Mouse (Mus musculus): ENCODE data around the gene Olfr734. TPM values are rescaled to one million over a fixed set of nuclear protein-coding genes. Genes with fewer than 3 reads are reported as not detected.

Gene Olfr734
- polyA plus RNA-seq, 1 experiment = not detected

- no peak for DNase-seq
- no peak within 1 kb of the TSS for H3K27ac ChIP-seq (ENCODE audit: insufficient read depth, low read depth, low read length)
- no peaks in the 10 kb centered on the region for H3K36me3 ChIP-seq (ENCODE audit: control insufficient read depth, insufficient read depth, low read length)
- TF ChIP-seq CTCF (conservative IDR thresholded peaks at IDR 0.05; ENCODE audit: insufficient read depth, insufficient read length, low read depth, low read length) = no peak
- TF ChIP-seq POLR2A (IDR thresholded peaks at IDR 0.05; ENCODE audit: low read depth, low read length) = no peak
- H3K4me1 ChIP-seq (ENCODE audit: control insufficient read depth, insufficient read depth, low read length) = no peaks in the 10 kb centered on the region
- H3K27me3 ChIP-seq (replicated peaks; ENCODE audit: control insufficient read depth, insufficient read depth, low read length) = no peaks in the 10 kb centered on the region
- H3K4me3 ChIP-seq (ENCODE audit: insufficient read depth, low read depth, low read length) = no peak within 1 kb of the TSS
Measured at GRCm38 (mm10) chr14:50301422-50301821, 25.1 kb downstream of the Olfr734 start, which contains the start of gene Olfr733. Olfr733 (minus strand) TSS chr14:50301522.

GRCm38 (mm10) chr14:50284106-50284505 lies 42.5 kb downstream of the Olfr734 start, which contains the start of gene Olfr732:
Olfr732 (minus strand) TSS chr14:50284206.
- no peak within 1 kb of the TSS for H3K4me3 ChIP-seq (ENCODE audit: insufficient read depth, low read depth, low read length)
- H3K27ac ChIP-seq (ENCODE audit: insufficient read depth, low read depth, low read length) = no peak within 1 kb of the TSS
- no peaks in the 10 kb centered on the region for H3K4me1 ChIP-seq (ENCODE audit: control insufficient read depth, insufficient read depth, low read length)
- no peaks in the 10 kb centered on the region for H3K27me3 ChIP-seq (replicated peaks; ENCODE audit: control insufficient read depth, insufficient read depth, low read length)
- TF ChIP-seq POLR2A (IDR thresholded peaks at IDR 0.05; ENCODE audit: low read depth, low read length) (no peak), CTCF (conservative IDR thresholded peaks at IDR 0.05; ENCODE audit: insufficient read depth, insufficient read length, low read depth, low read length) (no peak)
- no peak for DNase-seq
- H3K36me3 ChIP-seq (ENCODE audit: control insufficient read depth, insufficient read depth, low read length) = no peaks in the 10 kb centered on the region
- WGBS = 94% methylated on average over 1 of the region's 1 CpGs

Other genes with a start within 250 kb of the Olfr734 start
- not detected in 2 replicates for gene Olfr726, start 235.8 kb downstream of the Olfr734 start, polyA plus RNA-seq (2012; rRNA removed)
- gene Olfr727, start 203.6 kb downstream of the Olfr734 start, polyA plus RNA-seq (2012; rRNA removed) = not detected in 2 replicates
- gene Olfr728, start 184.1 kb downstream of the Olfr734 start, polyA plus RNA-seq (2012; rRNA removed) = not detected in 2 replicates
- gene Olfr729, start 173.9 kb downstream of the Olfr734 start, polyA plus RNA-seq (2012; rRNA removed) = not detected in 2 replicates
- not detected in 2 replicates for gene Olfr730, start 138.6 kb downstream of the Olfr734 start, polyA plus RNA-seq (2012; rRNA removed)
- not detected in 2 replicates for gene Olfr731, start 84.9 kb downstream of the Olfr734 start, polyA plus RNA-seq (2012; rRNA removed)
- gene Olfr732, start 42.6 kb downstream of the Olfr734 start, polyA plus RNA-seq (2012; rRNA removed) = not detected in 2 replicates
- gene Olfr733, start 25.2 kb downstream of the Olfr734 start, polyA plus RNA-seq (2012; rRNA removed) = not detected in 2 replicates
- not detected in 2 replicates for gene Olfr735, start 22.1 kb upstream of the Olfr734 start, polyA plus RNA-seq (2012; rRNA removed)
- 0.34 and 0.50 TPM in 2 replicates for gene Tlr11, start 31.2 kb upstream of the Olfr734 start, polyA plus RNA-seq (2012; rRNA removed)
- not detected in 2 replicates for gene Olfr736, start 54.4 kb upstream of the Olfr734 start, polyA plus RNA-seq (2012; rRNA removed)
- gene Olfr738, start 80.8 kb upstream of the Olfr734 start, polyA plus RNA-seq (2012; rRNA removed) = not detected in 2 replicates
- gene Olfr739, start 91.9 kb upstream of the Olfr734 start, polyA plus RNA-seq (2012; rRNA removed) = not detected in 2 replicates
- not detected in 2 replicates for gene Olfr740, start 118.8 kb upstream of the Olfr734 start, polyA plus RNA-seq (2012; rRNA removed)
- gene Olfr741, start 146.0 kb upstream of the Olfr734 start, polyA plus RNA-seq (2012; rRNA removed) = not detected in 2 replicates
- not detected in 2 replicates for gene Olfr742, start 176.8 kb upstream of the Olfr734 start, polyA plus RNA-seq (2012; rRNA removed)
- gene Olfr743, start 195.1 kb upstream of the Olfr734 start, polyA plus RNA-seq (2012; rRNA removed) = not detected in 2 replicates